Mouse (Mus musculus) spleen, postnatal 36 days (tissue): ENCODE results near the gene Teddm1a.
"Not testable (repeated sequence)": the region's sequence is repeated elsewhere in the genome, so short reads cannot be mapped to it uniquely, and the experiment has no call there.

ENCODE experiments used
- DNase-seq, 2 experiments: peaks; one replicate each; pipeline ENCODE4 v3.0.0; 2022; ENCODE audit warnings: low spot score in 2 of 2, mixed read lengths in 1 of 2

Gene Teddm1a

DNA sequence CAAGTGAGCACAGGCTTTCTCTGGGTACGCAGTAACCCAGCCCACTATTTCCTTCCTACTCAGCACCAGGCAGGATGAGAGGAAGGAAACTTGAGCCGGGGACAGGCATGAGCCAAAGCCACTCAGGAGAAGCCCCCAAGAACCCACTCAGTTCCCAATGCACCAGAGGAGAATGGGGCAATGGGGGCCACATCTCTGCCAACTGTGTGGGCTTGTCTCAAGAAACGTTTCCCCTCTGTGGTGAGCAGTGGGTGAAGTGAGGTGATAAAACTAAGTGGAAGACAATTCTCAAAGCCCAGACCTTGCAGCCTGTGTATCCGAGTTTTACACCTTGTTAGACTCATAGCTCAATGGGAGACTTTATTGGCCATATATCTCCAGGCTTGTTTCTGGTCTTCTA, at the start of gene Teddm1a:
Gene Teddm1a, plus strand, starts transcription at position 301 of the 400 bp plus-strand sequence.
- no peak for DNase-seq

DNA sequence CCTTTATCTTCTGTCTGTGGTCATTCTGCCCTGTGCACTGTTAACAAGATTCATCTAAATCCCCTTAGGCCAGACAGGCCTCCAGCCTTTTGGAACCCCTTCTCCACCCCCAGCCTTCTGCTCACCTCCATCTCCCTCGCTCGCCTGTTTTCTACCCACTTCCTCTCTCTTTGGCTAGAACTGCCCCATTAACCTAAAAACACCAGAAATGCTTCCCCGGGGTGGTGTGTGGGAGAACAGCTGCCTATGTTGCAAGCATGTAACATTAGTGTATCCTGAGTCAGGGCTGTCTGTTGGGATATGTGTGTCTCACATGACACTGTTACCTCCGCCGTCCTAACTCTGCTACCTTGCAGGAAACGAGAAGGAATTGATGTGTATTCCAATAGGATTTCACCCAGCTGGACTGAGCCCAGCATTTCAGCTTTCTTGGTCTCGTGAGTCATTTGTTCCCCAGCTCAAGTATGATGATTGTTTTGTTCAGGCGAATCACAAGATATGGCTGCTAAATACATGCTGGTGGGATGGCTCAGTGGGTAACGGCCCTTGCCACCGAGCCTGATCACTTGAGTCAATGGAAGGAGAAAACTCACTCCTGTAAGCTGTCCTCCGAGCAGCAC, 49.3 kb upstream of the Teddm1a start:
- no peak for DNase-seq

DNA sequence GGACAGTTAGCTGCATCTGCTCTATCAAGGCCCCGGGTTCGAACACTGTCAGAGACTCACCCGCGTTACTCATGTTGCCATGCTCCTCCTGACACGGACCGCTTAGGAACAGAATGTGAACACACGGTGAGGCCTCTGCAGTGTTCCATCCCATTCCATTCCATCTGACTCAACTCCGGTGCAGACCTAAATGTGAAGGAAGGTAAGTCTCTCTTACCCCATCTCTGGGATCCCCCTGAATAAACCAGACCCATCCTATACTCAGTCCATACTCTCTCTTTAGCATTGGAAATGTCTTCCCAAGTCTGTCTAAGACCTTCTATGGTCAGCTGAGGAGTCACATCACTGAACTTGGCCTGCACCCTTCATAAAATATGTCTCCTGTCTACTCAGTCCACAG, 47.5 kb upstream of the Teddm1a start, which contains the start of gene Rgsl1:
Gene Rgsl1, minus strand, starts transcription at position 101 of the 400 bp plus-strand sequence.
- DNase-seq = no peak

DNA sequence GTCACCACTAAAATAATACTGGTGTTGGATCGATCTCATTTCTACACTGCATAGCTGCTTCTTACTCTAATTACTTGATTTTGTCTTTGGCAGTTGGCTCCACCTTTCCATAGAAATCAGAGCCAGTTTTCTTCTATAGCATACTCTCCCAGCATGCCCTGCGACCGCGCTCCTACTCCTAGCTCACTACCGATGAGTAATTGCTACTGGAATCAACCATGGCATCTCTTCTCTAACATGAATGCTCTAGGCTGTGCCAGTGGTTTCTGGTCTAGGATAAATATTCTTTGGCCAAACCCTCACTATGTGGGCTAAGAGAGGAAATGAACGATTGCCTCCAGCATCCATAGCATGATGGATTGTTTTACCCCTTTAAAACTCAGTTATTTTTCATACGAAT, 45.1 kb upstream of the Teddm1a start:
- no peak for DNase-seq

DNA sequence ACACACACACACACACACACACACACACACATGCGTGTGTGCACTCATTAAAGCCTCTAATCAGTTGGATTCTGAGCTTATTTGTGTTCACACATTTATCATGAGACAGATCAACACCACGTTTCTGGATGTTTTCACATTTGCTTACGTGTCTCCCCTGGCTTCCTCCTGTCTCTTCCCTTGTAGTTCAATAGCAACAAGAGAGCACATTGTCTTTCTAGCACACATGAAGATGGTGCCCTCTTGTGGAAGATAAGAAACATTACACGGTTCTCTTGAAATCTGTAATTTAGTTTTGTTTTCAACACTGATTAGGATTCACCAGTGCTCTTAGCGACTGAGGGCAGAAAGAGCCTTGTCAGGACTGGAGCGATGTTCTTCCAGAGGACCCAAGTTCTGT, 44.7 kb upstream of the Teddm1a start:
- peak in 1 of 2 experiments; percentile 6 for DNase-seq

DNA sequence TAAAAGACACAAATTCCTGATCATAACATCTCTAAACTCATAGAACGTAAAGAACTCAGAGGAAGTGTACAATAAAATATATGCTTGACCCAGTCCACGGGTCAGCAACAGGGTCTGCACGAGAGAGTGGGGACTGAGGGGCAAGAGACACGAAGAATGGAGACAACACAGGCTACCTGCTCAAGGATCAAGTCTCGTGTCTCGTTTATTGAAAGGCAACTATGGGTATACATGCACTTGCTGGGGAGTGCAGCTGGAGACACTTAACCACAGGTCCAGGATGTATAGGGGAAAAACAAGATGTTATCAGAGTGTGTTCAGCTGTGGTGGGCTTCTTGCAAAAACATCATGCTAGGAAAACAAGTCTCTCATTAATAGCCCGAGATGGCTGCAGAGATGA, 38.8 kb upstream of the Teddm1a start:
- not testable (repeated sequence) for DNase-seq

DNA sequence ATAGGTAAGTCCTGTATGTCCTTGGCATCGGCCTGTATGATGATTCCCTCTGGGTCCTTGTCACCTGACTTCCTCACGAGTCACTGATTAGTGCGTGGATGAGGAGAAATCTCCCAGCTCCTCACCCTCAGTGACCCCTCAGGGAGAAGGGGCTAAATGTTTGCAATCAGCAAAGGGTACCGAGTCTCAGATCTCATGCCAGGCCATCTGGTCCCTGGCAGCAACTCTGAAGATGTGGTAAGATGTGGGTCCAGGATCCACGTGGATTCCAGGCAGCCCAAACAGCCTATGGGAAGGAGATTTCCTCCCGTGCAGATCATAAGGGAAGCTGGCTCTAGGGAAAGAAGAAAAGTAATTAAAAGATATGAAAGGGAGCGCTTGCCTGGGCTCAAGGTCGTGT, 35.6 kb upstream of the Teddm1a start:
- DNase-seq = no peak

DNA sequence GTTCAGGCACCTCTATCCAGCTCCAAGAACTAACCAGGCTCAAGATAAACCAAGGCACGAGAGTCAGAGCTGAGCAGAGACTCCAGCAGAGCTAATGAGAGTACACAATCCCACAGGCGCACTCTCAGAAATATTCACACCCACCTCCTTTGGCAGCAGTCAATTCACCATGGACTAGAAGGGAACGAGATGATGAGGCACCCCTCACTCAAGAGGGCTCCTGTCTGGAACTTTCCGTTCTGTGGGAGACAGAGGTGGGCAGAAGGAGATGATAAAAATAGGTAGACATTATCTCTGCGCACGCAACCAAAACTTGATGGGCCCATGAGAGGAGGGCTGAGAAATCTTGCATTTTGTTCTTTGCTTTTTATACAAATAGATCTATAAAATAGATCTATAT, 17.5 kb upstream of the Teddm1a start, which contains the start of gene Teddm1b:
Gene Teddm1b, plus strand, starts transcription at position 301 of the 400 bp plus-strand sequence.
- DNase-seq = no peak

DNA sequence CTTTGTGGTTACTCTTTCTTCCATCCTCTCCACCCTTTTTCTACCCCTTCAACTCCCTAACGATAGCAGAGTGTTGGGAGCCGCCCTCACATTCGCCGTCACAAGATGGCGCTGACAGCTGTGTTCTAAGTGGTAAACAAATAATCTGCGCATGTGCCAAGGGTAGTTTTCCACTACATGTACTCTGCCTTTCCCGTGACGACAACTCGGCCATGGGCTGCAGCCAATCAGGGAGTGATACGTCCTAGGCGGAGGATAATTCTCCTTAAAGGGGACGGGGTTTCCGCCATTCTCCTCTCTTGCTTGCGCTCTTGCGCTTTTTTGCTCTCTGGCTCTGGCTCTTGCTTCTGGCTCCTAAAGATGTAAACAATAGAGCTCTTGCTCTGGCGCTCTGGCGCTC, 11.2 kb upstream of the Teddm1a start:
- peak; percentile 9 for DNase-seq

DNA sequence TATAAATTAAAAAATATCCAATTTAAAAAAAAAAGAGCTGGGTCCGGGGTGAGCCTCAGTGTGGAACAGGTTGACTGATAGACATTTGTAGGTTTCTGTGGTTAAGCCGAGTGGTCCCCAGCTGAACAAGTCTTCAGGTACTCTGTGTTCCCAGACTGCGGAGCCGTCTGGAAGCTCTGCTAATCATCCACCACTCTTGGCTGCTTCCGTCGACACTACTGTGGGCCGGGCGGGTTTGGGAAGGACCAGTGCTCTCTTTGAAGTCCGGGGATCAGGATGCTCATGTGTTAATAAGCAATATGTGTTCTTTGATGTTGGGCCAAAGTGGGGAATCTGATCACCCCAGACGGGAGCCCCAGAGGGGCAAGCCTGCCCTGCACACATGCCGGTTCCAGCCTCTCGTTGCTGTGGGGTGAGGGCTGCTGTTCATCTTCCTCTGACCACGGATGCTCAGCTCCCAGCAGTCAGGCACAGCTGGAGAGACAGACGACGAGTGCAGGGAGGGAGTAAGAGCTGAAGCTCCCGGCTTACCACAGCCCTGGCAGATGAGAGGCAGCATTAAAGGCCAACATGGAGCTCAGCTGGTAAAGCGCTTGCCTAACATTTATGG, 5.4 kb upstream of the Teddm1a start:
- no peak for DNase-seq

DNA sequence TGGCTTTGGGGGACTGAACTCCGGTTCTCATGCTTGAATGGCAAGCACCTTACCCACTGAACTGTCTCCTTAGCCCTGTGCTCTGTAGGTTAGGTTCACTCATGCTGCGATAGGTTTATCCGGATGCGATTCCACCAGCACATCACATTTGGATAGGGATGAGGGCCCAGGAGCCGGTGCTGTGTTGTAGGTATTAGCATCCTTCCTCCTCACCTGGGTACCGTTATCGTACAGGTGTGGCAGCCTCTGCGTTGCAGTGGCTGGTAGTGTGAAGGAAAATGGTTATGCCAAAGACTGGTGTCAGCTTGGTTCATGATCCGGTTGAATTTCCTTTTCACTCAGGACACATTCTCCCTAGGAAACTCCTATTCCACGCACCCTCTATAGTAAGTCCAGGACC, 1.4 kb upstream of the Teddm1a start:
- no peak for DNase-seq

DNA sequence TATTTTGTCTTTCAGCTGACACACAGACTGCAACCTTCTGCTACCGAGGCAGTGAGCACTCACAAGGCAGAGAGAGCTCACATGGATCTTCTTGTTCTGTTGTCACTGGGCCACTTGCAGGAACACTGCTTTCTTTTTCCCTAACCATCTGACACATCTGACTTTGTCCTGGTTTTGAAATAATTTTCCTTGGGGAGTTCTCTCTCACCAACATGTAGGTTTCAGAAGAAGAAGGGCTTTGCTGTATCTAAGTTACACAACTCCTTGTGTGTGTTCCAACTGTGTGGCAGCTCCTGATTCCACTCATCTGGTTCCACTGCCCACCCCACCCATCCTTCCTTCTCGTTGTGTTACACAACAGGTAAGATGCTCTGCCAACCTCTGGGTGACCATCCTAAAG, 2.2 kb downstream of the Teddm1a start:
- no peak for DNase-seq

DNA sequence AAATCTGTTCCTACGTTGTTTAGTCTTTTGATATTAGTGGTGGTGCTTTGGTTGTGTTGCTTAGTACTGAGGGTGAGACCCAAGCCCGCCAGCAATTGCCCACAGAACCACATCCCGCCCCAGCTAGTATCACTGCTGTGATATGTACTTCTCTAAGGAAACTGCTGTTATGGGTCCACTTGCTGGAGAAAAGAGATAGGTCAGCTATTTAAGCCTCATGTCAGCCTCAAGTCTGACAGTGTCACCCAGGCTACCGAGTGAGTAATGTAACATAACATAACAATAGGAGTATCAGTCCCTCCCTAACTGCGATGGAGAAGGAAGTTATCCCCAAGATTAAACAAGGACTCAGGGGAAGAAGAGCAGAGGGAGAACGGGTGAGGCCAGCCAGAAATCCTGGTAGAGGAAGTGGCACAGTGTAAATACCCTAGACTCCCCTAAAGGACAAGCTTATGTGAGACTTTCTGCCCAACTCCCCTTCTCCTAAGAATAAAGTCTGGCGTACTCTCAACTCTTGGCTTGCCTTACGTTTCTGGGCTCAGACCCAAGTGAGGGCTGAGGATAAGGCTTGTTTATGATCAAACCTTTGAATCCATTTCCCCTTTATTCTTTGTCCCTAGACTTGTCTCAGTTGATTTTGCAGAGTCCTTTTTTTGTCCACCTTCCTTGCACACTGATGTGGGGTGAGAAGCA, 2.8 kb downstream of the Teddm1a start:
- DNase-seq = no peak

DNA sequence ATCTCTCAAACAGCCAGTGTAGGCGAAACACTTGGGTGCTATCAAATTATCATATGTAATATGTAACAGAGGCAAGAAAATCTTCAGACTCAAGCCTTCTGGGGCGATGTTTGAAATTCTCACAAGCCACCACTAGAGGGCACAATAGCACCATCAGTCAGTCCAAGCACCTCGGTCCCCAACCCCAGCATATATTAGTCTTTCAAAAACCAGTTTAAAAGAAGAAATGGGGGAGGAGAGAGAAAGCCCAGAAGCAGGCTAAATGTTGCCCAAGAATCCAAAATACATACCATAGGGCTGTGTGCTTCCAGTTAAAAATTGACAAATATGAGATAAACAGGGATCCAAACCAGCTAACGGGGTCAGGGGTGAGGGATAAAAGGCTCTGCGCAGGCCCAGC, 3.4 kb downstream of the Teddm1a start:
- DNase-seq = peak; percentile 54 to 69

DNA sequence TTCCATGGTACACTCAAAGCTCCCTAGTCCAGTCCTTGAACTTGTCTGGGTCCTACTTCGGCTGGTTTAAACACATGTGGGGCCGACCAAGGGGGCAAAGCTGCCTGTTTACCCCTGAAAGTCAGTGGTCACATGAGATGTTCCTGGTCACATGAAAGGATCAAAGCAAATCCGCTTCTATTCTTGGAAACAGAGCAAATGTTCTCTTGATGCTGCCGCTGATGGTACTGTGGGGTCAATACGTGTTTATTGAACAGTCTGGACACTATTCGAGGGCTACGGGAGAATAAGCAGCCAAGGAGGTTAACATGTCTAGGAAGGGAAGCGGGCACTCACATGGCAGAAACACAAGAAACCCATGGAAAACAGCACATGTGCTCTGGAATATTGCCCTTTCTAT, 5.7 kb downstream of the Teddm1a start:
- no peak for DNase-seq

DNA sequence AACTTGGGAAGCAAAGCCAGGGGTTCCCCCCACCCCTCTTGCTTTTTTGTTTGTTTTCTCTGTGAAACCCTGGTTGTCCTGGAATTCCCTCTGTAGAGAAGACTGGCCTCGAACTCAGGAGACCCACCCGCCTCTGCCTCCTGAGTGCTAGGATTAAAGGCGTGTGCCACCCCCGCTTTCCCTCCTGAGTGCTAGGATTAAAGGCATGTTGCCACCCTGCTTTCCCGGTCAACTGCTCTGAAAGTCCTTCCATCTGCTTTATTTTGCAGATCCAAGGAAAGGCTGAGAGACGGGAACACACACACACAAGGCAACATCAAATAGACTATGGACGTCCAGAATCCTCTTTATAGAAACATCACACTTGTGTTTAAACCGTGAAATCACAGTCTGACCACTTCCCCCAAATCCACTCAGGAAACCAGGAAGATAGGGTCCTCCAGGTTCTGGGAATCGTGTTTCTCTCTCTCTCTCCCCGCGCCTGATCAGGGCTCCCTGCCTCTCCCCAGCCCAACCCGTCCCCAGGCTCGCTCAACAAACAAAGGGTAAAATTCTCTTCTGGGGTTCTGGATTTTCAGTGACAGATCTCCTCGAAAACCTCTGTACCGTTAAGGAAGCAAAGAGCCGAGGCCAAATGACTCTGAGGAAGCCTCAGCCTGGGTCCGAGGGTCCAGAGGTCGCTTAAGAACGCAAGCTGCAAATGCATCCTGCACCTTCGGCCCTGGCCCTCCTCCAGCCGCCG, 7.6 kb downstream of the Teddm1a start:
- no peak for DNase-seq

DNA sequence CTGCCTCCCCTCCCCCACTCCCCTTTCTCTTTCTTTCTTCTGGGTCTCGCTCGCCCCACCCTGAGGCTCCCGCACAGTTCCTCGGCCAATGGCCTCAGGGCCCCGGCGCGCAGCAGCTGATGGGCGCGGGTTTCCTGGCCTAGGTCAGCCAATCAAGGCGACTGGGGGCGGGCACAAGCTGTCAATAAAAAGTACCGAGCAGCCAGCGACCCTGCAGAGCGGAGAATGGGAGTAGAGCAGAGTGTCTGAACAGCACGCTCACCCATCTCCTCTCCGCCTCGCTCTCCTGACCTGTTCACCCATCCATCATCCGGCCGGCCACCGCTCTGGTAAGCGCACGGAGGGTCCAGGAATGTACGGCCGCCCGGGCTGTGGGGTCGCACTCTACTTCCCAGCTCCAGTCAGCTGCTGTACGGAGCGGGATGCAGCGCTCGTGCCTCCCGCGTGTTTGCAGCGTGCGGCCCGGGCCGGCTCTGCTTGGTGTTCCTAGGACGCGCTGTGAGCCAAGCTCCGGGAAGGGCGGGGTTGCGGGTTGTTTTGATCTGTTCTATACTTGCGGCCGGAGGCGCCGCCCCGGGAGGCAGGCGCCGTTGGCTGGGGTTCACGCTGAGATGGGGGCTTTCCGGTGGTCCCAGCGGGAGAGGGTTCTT, 8.3 kb downstream of the Teddm1a start, which contains the start of the genes Glul and Teddm2:
Gene Glul, plus strand, starts transcription at position 214 of the 650 bp plus-strand sequence.
Gene Teddm2, minus strand, starts transcription at position 498 of the 650 bp plus-strand sequence.
- DNase-seq = peak; percentile 97 to 98

DNA sequence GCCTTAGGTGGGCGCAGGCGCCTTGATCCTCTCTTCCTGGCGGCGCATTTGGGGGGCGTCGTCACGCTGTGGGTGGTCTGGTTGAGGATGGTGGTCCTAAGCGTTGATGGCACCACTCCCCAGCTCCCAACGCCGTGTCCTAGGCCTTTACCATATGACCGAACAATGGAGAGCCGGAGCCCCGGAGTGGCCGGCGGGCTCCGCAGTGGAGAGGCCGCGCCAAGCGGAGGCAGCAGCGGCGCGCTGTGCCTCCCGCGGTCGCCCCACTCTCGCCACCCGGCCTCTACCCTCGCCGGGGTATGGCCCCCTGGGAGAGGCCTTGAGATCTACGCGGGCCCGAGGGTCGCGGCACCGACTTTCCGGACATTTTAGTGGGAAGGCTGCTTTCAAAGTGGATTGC, 8.8 kb downstream of the Teddm1a start:
- peak; percentile 28 to 33 for DNase-seq

DNA sequence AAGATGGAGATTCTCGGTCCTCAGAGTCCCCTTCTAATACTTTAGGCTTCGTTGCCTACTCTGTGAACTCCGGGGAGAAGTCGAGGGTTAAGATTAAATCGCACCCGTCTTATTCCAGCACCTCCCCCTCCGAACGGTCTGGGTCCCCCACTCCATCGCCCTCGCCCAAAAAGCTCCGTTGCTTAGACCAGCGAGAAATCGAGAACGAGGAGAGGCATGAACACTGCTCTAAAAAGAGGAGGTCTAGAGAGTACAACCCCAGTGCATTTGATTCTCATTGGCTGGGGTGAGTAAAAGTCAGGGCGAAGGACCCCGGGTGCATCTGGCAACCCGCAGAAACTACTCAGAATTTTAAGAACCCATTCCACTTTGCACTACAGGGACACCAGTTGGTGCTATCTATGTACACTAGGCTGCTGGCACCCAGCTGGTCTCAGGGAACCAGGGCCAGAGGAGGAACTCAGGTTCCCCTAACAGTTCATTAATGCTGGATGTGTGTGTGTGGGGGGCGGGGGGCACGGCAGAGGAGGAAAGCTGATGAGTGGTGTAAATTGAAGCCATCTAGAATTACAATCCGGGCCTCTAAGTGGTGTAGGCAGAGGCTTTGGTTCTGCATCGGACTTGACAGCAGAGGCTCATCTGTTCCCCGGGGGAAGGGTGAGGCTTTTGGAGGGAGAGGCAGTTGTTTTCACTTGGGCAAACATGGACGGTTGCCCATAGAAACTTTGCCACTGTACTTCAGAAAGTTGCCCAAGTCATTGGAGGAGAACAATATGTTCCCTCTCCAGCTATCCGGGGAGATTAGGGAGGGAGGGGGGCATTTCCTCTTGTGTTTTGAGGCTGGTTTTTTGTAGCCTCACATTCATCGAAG, 9.6 kb downstream of the Teddm1a start:
- peak; percentile 24 to 27 for DNase-seq

DNA sequence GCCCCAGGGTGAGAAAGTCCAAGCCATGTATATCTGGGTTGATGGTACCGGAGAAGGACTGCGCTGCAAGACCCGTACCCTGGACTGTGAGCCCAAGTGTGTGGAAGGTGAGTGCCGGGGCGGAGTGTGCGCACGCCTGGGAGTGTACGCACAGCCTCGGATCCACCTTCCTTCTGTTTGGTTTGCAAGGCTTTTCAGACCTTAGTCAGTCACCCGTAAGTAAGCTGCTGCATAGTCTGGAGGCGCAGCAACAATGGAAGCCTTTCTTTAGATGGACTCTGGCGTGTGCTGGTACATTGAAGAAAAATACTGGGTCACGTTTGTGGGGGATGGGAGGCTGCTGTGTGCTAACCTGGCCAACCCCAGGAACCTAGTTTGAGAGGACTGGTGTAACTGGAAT, 11.5 kb downstream of the Teddm1a start:
- DNase-seq = no peak

DNA sequence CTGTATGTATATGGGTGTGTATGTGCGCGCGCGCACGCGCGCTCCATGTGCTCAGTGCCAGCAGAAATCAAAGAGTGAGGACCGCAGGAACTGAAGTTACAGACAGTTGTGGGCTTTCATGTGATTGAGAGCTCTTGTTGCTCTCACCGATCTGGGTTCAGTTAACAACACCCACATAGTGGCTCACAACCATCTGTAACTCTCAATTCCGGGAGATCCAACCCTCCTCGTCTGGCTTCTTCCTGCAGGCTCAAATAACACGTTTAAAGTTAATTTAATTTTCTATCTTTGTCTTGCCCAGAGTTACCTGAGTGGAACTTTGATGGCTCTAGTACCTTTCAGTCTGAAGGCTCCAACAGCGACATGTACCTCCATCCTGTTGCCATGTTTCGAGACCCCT, 12.7 kb downstream of the Teddm1a start:
- DNase-seq = no peak
